Mouse (Mus musculus) kidney, embryonic 15.5 days (tissue): ENCODE measurements around the gene Pip4k2b. TPM values are rescaled to one million over a fixed set of nuclear protein-coding genes. Genes with fewer than 3 reads are reported as not detected.
A peak's percentile ranks its signal among the peaks of the same experiment; 100 is the strongest.
"Not testable (repeated sequence)": the region's sequence is repeated elsewhere in the genome, so short reads cannot be mapped to it uniquely, and the experiment has no call there.

ENCODE experiments used
- ATAC-seq: fragments of 200-750 bp; cut with Nextera tagmentation; replicated peaks from 2 replicates; pipeline ENCODE4 v1.8.0; 2017; ENCODE audit warnings: moderate TSS enrichment; ENCODE audit not compliant: low FRiP score
- H3K27ac ChIP-seq: fragments of 300-500 bp; sonication (generic); 2 replicates; pipeline ENCODE4 v1.5.1; 2015; ENCODE audit warnings: mild to moderate bottlenecking, inconsistent platforms
- H3K27me3 ChIP-seq: fragments of 300-500 bp; sonication (generic); 2 replicates; pipeline ENCODE4 v1.6.1; 2015; ENCODE audit warnings: inconsistent platforms
- H3K36me3 ChIP-seq: fragments of 300-500 bp; sonication (generic); 2 replicates; pipeline ENCODE4 v1.6.1; 2015; ENCODE audit warnings: inconsistent platforms
- H3K4me1 ChIP-seq: fragments of 300-500 bp; sonication (generic); 2 replicates; pipeline ENCODE4 v1.6.1; 2015; ENCODE audit warnings: inconsistent platforms
- H3K4me2 ChIP-seq: fragments of 300-500 bp; sonication (generic); 2 replicates; pipeline ENCODE4 v1.6.1; 2015; ENCODE audit warnings: moderate library complexity, mild to moderate bottlenecking, inconsistent platforms
- H3K4me3 ChIP-seq: fragments of 300-500 bp; sonication (generic); replicated peaks from 2 replicates; pipeline ENCODE4 v1.5.1; 2015; ENCODE audit warnings: mild to moderate bottlenecking, inconsistent platforms
- H3K9ac ChIP-seq: fragments of 300-500 bp; sonication (generic); 2 replicates; pipeline ENCODE4 v1.6.1; 2015; ENCODE audit warnings: mild to moderate bottlenecking, inconsistent platforms
- H3K9me3 ChIP-seq: fragments of 300-500 bp; sonication (generic); replicated peaks from 2 replicates; pipeline ENCODE4 v1.6.1; 2016; ENCODE audit warnings: inconsistent platforms
- WGBS: fragments of 180-500 bp; shearing (Covaris S2); methylation state at CpG from one replicate; pipeline ENCODE4 v1.1.7; 2015; ENCODE audit warnings: mixed read lengths; 5-methylcytosine and 5-hydroxymethylcytosine counted together
- polyA plus RNA-seq: library from polyadenylated mRNA; unstranded; fragments of >200 nt; fragmentation: Nextera tagmentation; extraction: Ambion mirVana; gene quantifications from 2 replicates; pipeline ENCODE4 v1.2.1, GENCODE M21; 2015

Gene Pip4k2b
- polyA plus RNA-seq, 1 experiment from 2014 or later = 1.8 TPM

DNA sequence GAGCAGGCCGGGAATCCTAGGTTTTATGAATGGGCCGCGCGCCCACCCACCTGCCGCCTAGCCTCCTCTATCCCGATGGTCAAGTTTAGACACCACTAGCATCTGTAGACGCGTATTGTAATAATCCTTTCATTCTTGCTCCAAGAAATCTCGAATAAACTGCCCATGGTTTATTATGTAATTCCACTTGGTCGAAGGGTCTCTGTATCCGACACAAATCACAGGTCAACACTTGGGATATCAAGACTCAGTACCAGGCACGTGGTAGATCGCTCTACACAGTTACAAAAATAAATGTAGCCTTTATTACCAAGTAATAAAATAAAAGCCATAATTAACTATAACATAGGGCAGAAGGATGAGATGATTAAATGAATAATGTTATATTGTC is 822 bp upstream of the Pip4k2b start:
- peak; percentile 10; the same call in 1 of the 2 replicates for ATAC-seq
- peaks cover 31% of the 10 kb centered on the region for H3K4me1 ChIP-seq
- H3K36me3 ChIP-seq = peaks cover 44% of the 10 kb centered on the region
- peak overlapping the region; percentile 80 for H3K4me3 ChIP-seq
- H3K9me3 ChIP-seq = no peaks in the 10 kb centered on the region
- H3K9ac ChIP-seq = 0 out of 2 replicates have a peak overlapping the region, but pooled peaks have one; percentile 1
- H3K4me2 ChIP-seq = peak overlapping the region; percentile 57
- no peak overlapping the region for H3K27ac ChIP-seq
- WGBS = 9% methylated on average over 13 of the region's 13 CpGs
- H3K27me3 ChIP-seq = no peaks in the 10 kb centered on the region

DNA sequence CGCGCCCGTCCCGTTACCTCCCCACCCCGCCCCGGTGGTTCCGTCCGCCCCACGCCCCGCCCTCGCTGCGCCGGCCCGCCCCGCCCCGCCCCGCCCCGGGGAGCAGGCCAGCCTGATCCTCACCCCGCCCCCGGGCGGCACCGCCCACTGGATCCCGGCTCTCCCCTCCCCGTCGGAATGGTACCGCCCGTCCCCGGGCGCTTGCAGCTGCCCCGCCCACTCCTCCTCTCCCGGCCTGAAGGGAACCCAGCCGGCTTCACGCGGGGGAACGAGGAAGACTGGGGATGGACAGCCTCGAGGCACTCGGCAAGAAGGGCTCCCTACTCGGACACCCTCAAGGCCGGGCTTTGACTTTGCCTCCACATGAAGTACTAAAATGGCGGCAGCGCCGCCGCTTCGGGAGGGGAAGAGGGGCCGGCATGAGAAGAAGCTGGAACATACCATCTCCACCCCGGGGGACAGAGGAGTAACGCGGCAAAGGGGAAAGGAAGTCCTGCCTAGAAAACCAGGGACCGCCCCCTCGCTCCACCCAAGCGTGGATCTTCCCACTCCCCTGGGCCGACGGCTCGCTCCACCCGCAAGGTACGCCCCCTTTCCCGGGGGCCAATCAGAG is 320 bp upstream of the Pip4k2b start:
- peak overlapping the region; percentile 81 for H3K9ac ChIP-seq
- H3K9me3 ChIP-seq = no peaks in the 10 kb centered on the region
- H3K27ac ChIP-seq = peak overlapping the region; percentile 96
- peaks cover 39% of the 10 kb centered on the region for H3K36me3 ChIP-seq
- peaks cover 36% of the 10 kb centered on the region for H3K4me1 ChIP-seq
- WGBS = under 1% methylated on average over 57 of the region's 57 CpGs
- peak; percentile 98 for ATAC-seq
- no peaks in the 10 kb centered on the region for H3K27me3 ChIP-seq
- peak overlapping the region; percentile 80 for H3K4me3 ChIP-seq
- peak overlapping the region; percentile 84 for H3K4me2 ChIP-seq

DNA sequence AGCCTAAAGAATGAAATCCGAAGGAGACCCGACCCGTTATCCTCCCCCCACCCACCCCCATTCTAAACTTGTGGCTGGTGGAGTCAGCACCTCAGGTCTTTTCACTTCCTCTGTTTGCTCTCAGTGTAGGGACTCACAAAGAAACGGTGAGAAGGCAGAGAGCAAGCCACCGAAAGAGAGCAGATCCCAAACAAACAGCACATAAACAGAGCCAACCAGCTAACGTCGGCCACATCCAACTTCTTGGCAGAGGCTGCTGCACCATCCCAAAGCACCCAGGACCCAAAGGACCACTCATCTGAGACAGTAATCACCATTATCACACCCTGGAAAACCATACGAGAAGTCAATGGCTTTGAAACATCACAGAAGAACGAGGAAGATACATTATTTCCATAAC is 1.1 kb downstream of the Pip4k2b start:
- Histone ChIP-seq H3K9me3 (no peaks in the 10 kb centered on the region), H3K9ac (peak overlapping the region; percentile 78), H3K27me3 (no peaks in the 10 kb centered on the region), H3K36me3 (peaks cover 31% of the 10 kb centered on the region), H3K4me3 (peak overlapping the region; percentile 80), H3K4me2 (peak overlapping the region; percentile 84), H3K27ac (peak overlapping the region; percentile 87), H3K4me1 (peaks cover 38% of the 10 kb centered on the region)
- no peak for ATAC-seq
- WGBS = 30% methylated on average over 9 of the region's 9 CpGs

DNA sequence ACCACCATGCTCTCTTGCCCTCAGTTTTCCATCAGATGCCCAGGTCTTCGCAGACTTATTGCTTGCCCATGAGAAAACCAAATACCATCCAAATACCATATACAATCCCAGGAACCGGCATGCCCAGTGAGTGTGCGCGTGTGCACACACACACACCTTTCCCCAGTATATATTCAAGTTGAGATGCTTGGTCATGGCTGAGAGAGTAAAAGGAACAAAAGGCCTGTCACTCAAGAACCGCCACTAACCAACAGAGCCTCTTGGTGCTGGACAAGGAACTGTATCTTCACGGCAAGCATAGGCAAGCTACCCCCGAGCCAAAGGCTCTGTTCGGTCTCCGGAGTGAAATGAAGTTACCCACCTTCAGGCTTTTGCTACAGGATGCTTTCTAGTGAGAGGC is 1.9 kb downstream of the Pip4k2b start:
- peaks cover 22% of the 10 kb centered on the region for H3K36me3 ChIP-seq
- peak overlapping the region; percentile 80 for H3K4me3 ChIP-seq
- peak overlapping the region; percentile 84 for H3K4me2 ChIP-seq
- H3K9me3 ChIP-seq = no peaks in the 10 kb centered on the region
- WGBS = 81% methylated on average over 9 of the region's 9 CpGs
- ATAC-seq = no peak
- peaks cover 38% of the 10 kb centered on the region for H3K4me1 ChIP-seq
- no peaks in the 10 kb centered on the region for H3K27me3 ChIP-seq
- H3K27ac ChIP-seq = no peak overlapping the region
- no peak overlapping the region for H3K9ac ChIP-seq

DNA sequence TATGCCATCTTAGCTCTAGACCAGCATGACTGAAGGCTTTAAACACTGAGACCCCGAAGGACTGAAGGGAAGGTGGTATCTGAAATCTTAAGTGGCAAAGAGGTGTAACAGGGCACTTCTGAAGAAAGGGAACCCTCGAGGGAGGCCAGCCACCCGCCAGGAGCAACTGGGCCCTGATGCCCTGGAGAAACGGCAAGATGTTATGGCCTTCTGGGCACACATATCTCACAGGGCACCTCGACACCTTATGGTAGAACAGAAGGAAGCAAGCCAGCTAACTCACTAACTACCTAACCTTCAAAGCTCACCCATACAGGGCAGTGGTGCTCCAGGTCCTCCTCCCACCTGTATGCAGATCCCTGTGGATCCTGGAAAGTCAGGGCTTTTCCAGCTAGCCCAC is 2.3 kb downstream of the Pip4k2b start:
- ATAC-seq = no peak
- H3K27ac ChIP-seq = no peak overlapping the region
- no peak overlapping the region for H3K4me3 ChIP-seq
- no peak overlapping the region for H3K9ac ChIP-seq
- H3K4me2 ChIP-seq = no peak overlapping the region
- peaks cover 18% of the 10 kb centered on the region for H3K36me3 ChIP-seq
- 89% methylated on average over 5 of the region's 5 CpGs for WGBS
- H3K27me3 ChIP-seq = no peaks in the 10 kb centered on the region
- H3K4me1 ChIP-seq = peaks cover 38% of the 10 kb centered on the region
- no peaks in the 10 kb centered on the region for H3K9me3 ChIP-seq

DNA sequence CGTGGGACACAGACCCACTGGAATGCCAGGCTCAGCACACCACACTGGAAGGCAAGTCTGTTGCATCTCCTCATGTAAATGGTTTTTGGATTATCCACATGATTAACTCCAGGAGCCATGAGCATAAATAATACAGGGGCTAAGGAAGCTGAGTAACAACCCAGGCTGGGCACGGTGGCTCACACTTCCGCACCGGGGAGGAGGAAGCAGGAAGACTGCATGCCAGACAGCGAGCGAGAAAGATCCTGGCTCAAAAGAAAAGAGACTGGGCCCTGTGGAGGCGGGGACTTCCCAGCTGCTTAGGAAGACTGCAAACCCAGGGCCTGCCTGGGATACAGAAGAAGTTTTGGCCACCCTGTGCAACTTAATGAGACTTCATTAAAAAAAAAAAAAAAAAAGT is 4.3 kb downstream of the Pip4k2b start:
- Histone ChIP-seq H3K9me3 (no peaks in the 10 kb centered on the region), H3K4me3 (no peak overlapping the region), H3K4me1 (peaks cover 36% of the 10 kb centered on the region), H3K9ac (0 out of 2 replicates have a peak overlapping the region, but pooled peaks have one; percentile 7), H3K4me2 (peak overlapping the region; percentile 43), H3K27ac (peak overlapping the region; percentile 78), H3K36me3 (0 out of 2 replicates have a peak, but pooled peaks cover 4% of the 10 kb centered on the region), H3K27me3 (no peaks in the 10 kb centered on the region)
- 24% methylated on average over 7 of the region's 7 CpGs for WGBS
- ATAC-seq = no peak

DNA sequence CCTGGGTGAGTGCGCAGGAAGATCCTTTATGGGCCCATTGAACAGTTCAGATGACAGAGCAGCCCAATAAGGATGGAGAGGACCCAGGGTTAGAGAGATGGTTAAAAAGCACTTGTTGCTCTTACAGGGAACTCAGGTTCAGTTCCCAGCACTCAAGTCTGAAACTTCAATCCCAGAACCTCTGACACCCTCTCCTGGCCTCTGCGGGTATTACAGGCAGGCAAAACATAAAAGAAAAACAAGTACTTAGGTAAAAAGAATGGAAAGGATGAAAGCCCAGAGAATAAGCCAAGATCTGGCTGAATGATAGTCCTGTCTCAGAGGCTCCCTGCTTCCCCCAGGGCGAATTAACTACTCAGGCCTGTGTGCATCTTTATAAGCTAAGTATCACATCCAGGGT is 5.3 kb downstream of the Pip4k2b start:
- no peak for ATAC-seq
- Histone ChIP-seq H3K4me2 (no peak overlapping the region), H3K9me3 (no peaks in the 10 kb centered on the region), H3K9ac (no peak overlapping the region), H3K36me3 (0 out of 2 replicates have a peak, but pooled peaks cover 4% of the 10 kb centered on the region), H3K27ac (0 out of 2 replicates have a peak overlapping the region, but pooled peaks have one; percentile 78), H3K4me3 (no peak overlapping the region), H3K4me1 (peaks cover 38% of the 10 kb centered on the region), H3K27me3 (no peaks in the 10 kb centered on the region)
- 96% methylated on average over 3 of the region's 3 CpGs for WGBS

DNA sequence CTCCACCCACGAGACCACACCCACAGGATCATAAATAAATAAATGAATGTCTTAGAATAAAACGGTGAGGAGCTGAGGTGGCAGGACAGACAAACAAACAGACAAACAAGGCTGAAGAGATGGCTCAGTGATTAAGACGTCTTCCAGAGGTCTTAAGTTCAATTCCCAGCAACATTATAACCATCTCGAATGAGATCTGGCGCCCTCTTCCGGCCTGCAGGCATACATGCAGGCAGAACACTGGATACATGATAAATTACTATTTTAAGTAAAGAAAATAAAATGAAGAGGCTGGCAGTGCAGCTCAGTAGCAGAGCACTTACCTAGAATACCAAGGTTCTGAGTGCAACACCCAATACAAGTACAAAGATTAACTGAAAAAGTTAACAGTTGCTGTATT is 5.8 kb downstream of the Pip4k2b start:
- Histone ChIP-seq H3K27ac (no peak overlapping the region), H3K4me2 (no peak overlapping the region), H3K36me3 (0 out of 2 replicates have a peak, but pooled peaks cover 4% of the 10 kb centered on the region), H3K9ac (no peak overlapping the region), H3K4me3 (no peak overlapping the region), H3K4me1 (peaks cover 41% of the 10 kb centered on the region), H3K9me3 (no peaks in the 10 kb centered on the region), H3K27me3 (no peaks in the 10 kb centered on the region)
- WGBS = 61% methylated on average over 6 of the region's 6 CpGs
- no peak for ATAC-seq

DNA sequence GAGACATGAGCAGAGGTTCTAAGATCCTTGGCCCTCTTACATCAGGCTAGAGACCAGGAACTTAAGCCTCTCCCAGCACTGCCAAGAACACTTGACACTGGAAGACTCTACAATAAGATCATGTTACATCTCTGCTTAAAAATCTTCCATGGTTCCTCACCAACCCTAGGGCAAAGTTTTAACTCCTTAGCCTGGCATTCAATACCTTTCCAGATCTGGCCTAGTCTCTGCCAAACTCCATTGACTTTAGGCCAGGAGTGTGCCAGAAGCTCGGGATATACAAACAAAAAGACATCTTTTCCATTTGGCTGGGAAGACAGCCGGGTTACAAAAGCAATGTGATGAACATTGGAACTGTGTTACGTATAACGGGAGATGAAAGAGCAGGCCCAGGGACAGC is 6.9 kb downstream of the Pip4k2b start:
- 71% methylated on average over 4 of the region's 4 CpGs for WGBS

DNA sequence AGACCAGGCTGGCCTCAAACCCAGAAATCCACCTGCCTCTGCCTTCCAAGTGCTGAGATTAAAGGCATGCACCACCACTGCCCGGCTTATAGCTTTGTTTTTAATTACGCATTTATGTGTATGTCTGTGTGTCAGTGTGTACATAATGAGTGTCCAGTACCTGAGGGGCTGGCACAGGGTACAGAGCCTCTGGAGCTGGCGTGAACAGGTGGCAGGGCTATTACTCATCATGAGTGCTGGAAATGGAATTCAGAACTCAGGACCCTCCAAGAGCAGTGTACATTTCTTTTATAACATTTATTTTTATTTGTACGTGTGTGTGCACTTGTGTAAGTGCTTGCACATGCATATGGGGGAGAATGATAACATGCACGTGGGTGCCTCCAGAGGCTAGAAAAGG is 7.9 kb downstream of the Pip4k2b start:
- no peaks in the 10 kb centered on the region for H3K27me3 ChIP-seq
- 88% methylated on average over 5 of the region's 5 CpGs for WGBS
- no peak overlapping the region for H3K9ac ChIP-seq
- no peaks in the 10 kb centered on the region for H3K9me3 ChIP-seq
- H3K4me3 ChIP-seq = no peak overlapping the region
- peaks cover 26% of the 10 kb centered on the region for H3K4me1 ChIP-seq
- H3K36me3 ChIP-seq = peaks cover 18% of the 10 kb centered on the region
- no peak for ATAC-seq
- H3K27ac ChIP-seq = no peak overlapping the region
- no peak overlapping the region for H3K4me2 ChIP-seq

More for the DNA sequence above, 6.9 kb downstream of the Pip4k2b start:
- no peaks in the 10 kb centered on the region for H3K9me3 ChIP-seq
- H3K27ac ChIP-seq = 0 out of 2 replicates have a peak overlapping the region, but pooled peaks have one; percentile 9
- H3K27me3 ChIP-seq = no peaks in the 10 kb centered on the region
- H3K4me1 ChIP-seq = peaks cover 33% of the 10 kb centered on the region
- no peak overlapping the region for H3K4me3 ChIP-seq
- H3K36me3 ChIP-seq = peaks cover 8% of the 10 kb centered on the region; the same call in 1 of the 2 replicates
- H3K9ac ChIP-seq = no peak overlapping the region
- no peak overlapping the region for H3K4me2 ChIP-seq
- no peak for ATAC-seq

DNA sequence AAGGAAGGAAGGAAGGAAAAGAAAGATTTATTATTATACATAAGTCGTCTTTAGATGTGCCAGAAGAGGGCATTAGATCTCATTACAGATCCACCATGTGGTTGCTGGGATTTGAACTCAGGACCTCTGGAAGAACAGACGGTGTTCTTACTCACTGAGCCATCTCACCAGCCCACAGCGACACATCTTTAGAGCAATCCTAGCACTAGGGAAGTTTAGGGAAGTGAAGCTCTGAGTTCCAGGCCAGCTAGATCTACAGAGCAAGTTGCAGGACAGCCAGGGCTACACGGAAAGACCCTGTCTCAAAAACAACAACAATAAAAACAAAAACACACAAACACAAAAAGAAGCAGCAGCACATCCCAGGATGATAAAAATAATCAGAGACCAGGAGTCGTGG is 9.7 kb downstream of the Pip4k2b start:
- ATAC-seq, H3K4me2 ChIP-seq, H3K27ac ChIP-seq, H3K9me3 ChIP-seq, H3K9ac ChIP-seq, H3K4me3 ChIP-seq, H3K27me3 ChIP-seq: not testable (repeated sequence)
- peaks cover 33% of the 10 kb centered on the region for H3K36me3 ChIP-seq
- 83% methylated on average over 5 of the region's 5 CpGs for WGBS
- H3K4me1 ChIP-seq = peaks cover 12% of the 10 kb centered on the region

DNA sequence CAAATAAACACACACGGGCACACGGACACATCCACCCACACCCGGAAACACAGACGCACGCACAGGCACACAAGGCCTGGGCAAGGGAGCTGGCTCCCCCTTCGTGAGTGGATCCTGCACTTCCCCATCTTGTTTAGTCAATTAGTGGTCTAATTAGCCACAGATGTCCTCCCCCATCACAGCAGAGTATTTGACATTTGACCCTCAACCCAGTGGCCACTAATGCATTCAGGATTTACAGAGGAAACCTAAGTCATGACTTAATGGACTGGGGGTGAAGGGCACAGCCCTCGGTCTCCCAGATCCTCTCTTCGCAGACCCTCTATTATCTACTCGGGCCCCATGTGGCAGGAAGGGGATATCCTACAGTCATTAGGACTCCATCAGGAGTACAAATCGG is 10.8 kb downstream of the Pip4k2b start:
- WGBS = 17% methylated on average over 10 of the region's 10 CpGs

More for the DNA sequence above, 10.8 kb downstream of the Pip4k2b start:
- no peak for ATAC-seq
- Histone ChIP-seq H3K27me3 (no peaks in the 10 kb centered on the region), H3K9ac (no peak overlapping the region), H3K4me3 (no peak overlapping the region), H3K9me3 (no peaks in the 10 kb centered on the region), H3K36me3 (peaks cover 38% of the 10 kb centered on the region), H3K4me2 (no peak overlapping the region), H3K27ac (0 out of 2 replicates have a peak overlapping the region, but pooled peaks have one; percentile 14), H3K4me1 (peaks cover 10% of the 10 kb centered on the region)
